Mouse (Mus musculus): ENCODE results near the gene Mkrn2os.

Gene Mkrn2os

GRCm38 (mm10) chr6:115582328-115583115, 9.9 kb downstream of the Mkrn2os start:
- no peak for DNase-seq

GRCm38 (mm10) chr6:115580810-115581209, 11.6 kb downstream of the Mkrn2os start:
- no peak for DNase-seq

GRCm38 (mm10) chr6:115577941-115578340, 14.4 kb downstream of the Mkrn2os start:
- DNase-seq: no peak

- DNase-seq: no peak
These were observed 15.0 kb downstream of the Mkrn2os start for GRCm38 (mm10) chr6:115577407-115577806.

GRCm38 (mm10) chr6:115574171-115574570, 18.2 kb downstream of the Mkrn2os start:
- no peak for DNase-seq

GRCm38 (mm10) chr6:115565479-115566045, 26.8 kb downstream of the Mkrn2os start:
- DNase-seq: no peak

- DNase-seq: peak; percentile 43 to 63
These were observed 32.4 kb downstream of the Mkrn2os start for GRCm38 (mm10) chr6:115559651-115560632.

- no peak for DNase-seq
These were observed 34.2 kb downstream of the Mkrn2os start for GRCm38 (mm10) chr6:115558176-115558575.

- no peak for DNase-seq
These were observed 36.9 kb downstream of the Mkrn2os start for GRCm38 (mm10) chr6:115555485-115555884.

GRCm38 (mm10) chr6:115546276-115546675, 46.1 kb downstream of the Mkrn2os start:
- DNase-seq: peak in 1 of 2 experiments; percentile 38

GRCm38 (mm10) chr6:115544442-115544970, 47.9 kb downstream of the Mkrn2os start, which contains the start of gene Tsen2:
Gene Tsen2 (plus strand): TSS chr6:115544664.
- DNase-seq: peak; percentile 93

- DNase-seq: no peak
These were observed 50.0 kb downstream of the Mkrn2os start for GRCm38 (mm10) chr6:115542341-115542740.

GRCm38 (mm10) chr6:115541676-115542275, 50.6 kb downstream of the Mkrn2os start:
- no peak for DNase-seq

- DNase-seq: peak; percentile 49 to 66
These were observed 53.5 kb downstream of the Mkrn2os start for GRCm38 (mm10) chr6:115538645-115539429.

- DNase-seq: no peak
These were observed 56.2 kb downstream of the Mkrn2os start for GRCm38 (mm10) chr6:115536169-115536568.

GRCm38 (mm10) chr6:115534617-115535016, 57.8 kb downstream of the Mkrn2os start:
- no peak for DNase-seq
